Mouse (Mus musculus): Measurements from ENCODE around the gene Fam83e.

- no peak for TF ChIP-seq CTCF (IDR thresholded peaks at IDR 0.05 in 2 of 3, conservative IDR thresholded peaks at IDR 0.05 in 1 of 3; ENCODE audit: control insufficient read depth in 1 of 3, insufficient read depth in 1 of 3, low read depth in 2 of 3, low read length in 3 of 3, poor library complexity in 1 of 3, severe bottlenecking in 1 of 3)
- TF ChIP-seq GABPA (IDR thresholded peaks at IDR 0.05; ENCODE audit: low read depth, low read length): no peak
- TF ChIP-seq ZNF384 (IDR thresholded peaks at IDR 0.05; ENCODE audit: low read depth, low read length): no peak
- no peak for TF ChIP-seq MXI1 (IDR thresholded peaks at IDR 0.05; ENCODE audit: low read depth, low read length)
- TF ChIP-seq POLR2A (IDR thresholded peaks at IDR 0.05; ENCODE audit: control insufficient read depth in 1 of 2, insufficient read depth in 1 of 2, low read depth in 1 of 2, low read length in 2 of 2, poor library complexity in 1 of 2): no peak
- TF ChIP-seq NELFE (IDR thresholded peaks at IDR 0.05; ENCODE audit: low read depth, low read length): no peak
- no peak for TF ChIP-seq MAZ (IDR thresholded peaks at IDR 0.05; ENCODE audit: low read depth, low read length)
- no peak for TF ChIP-seq POLR2AphosphoS5 (IDR thresholded peaks at IDR 0.05; ENCODE audit: borderline replicate concordance, low read depth, low read length)
- TF ChIP-seq EP300 (IDR thresholded peaks at IDR 0.05; ENCODE audit: low read depth in 1 of 2, low read length in 2 of 2): no peak
- TF ChIP-seq GATA1 (IDR thresholded peaks at IDR 0.05; ENCODE audit: low read depth, low read length): no peak
- TF ChIP-seq MAFK (IDR thresholded peaks at IDR 0.05; ENCODE audit: borderline replicate concordance, low read depth, low read length): no peak
- TF ChIP-seq MAX (IDR thresholded peaks at IDR 0.05; ENCODE audit: low read length): no peak
- no peak for TF ChIP-seq POLR2AphosphoS2 (IDR thresholded peaks at IDR 0.05; ENCODE audit: low read length)
- no peak for TF ChIP-seq TBP (IDR thresholded peaks at IDR 0.05; ENCODE audit: low read depth, low read length)
These were observed 37.5 kb upstream of the Fam83e start, which contains the start of gene Ntn5 for GRCm38 (mm10) chr7:45683396-45684050.

Measured in MEL (cell line).